Mouse (Mus musculus) heart, embryonic 15.5 days (tissue): Measurements from ENCODE around the gene Rtca. TPM values are rescaled to one million over a fixed set of nuclear protein-coding genes. Genes with fewer than 3 reads are reported as not detected.

Experiments
- ATAC-seq: fragments of 200-750 bp; cut with Nextera tagmentation; replicated peaks from 2 replicates; pipeline ENCODE4 v1.8.0; 2017; ENCODE audit warnings: low read depth, moderate TSS enrichment; ENCODE audit not compliant: insufficient number of reproducible peaks, insufficient read depth, low FRiP score
- H3K27ac ChIP-seq: fragments of 300-500 bp; sonication (generic); 2 replicates; pipeline ENCODE4 v1.5.1; 2015; ENCODE audit warnings: mild to moderate bottlenecking, inconsistent platforms
- H3K27me3 ChIP-seq: fragments of 300-500 bp; sonication (generic); 2 replicates; pipeline ENCODE4 v1.6.1; 2015; ENCODE audit warnings: inconsistent platforms
- H3K36me3 ChIP-seq: fragments of 300-500 bp; sonication (generic); 2 replicates; pipeline ENCODE4 v1.6.1; 2015; ENCODE audit warnings: mild to moderate bottlenecking, inconsistent platforms
- H3K4me1 ChIP-seq: fragments of 300-500 bp; sonication (generic); replicated peaks from 2 replicates; pipeline ENCODE4 v1.6.1; 2015; ENCODE audit warnings: inconsistent platforms
- H3K4me2 ChIP-seq: fragments of 300-500 bp; sonication (generic); 2 replicates; pipeline ENCODE4 v1.6.1; 2015; ENCODE audit warnings: inconsistent platforms, mild to moderate bottlenecking, moderate library complexity
- H3K4me3 ChIP-seq: fragments of 300-500 bp; sonication (generic); 2 replicates; pipeline ENCODE4 v1.5.1; 2015; ENCODE audit warnings: mild to moderate bottlenecking, inconsistent platforms
- H3K9ac ChIP-seq: fragments of 300-500 bp; sonication (generic); 2 replicates; pipeline ENCODE4 v1.6.1; 2015; ENCODE audit warnings: mild to moderate bottlenecking, inconsistent platforms
- H3K9me3 ChIP-seq: fragments of 300-500 bp; sonication (generic); replicated peaks from 2 replicates; pipeline ENCODE4 v1.6.1; 2016; ENCODE audit warnings: inconsistent platforms
- WGBS: fragments of 180-500 bp; shearing (Covaris S2); methylation state at CpG from one replicate; pipeline ENCODE4 v1.1.7; 2015; ENCODE audit warnings: mixed read lengths; 5-methylcytosine and 5-hydroxymethylcytosine counted together
- polyA plus RNA-seq: library from polyadenylated mRNA; unstranded; fragments of >200 nt; fragmentation: Nextera tagmentation; extraction: Ambion mirVana; gene quantifications from 2 replicates; pipeline ENCODE4 v1.2.1, GENCODE M21; 2015

The Rtca gene
- polyA plus RNA-seq, 1 experiment from 2014 or later: 44.1 TPM

DNA sequence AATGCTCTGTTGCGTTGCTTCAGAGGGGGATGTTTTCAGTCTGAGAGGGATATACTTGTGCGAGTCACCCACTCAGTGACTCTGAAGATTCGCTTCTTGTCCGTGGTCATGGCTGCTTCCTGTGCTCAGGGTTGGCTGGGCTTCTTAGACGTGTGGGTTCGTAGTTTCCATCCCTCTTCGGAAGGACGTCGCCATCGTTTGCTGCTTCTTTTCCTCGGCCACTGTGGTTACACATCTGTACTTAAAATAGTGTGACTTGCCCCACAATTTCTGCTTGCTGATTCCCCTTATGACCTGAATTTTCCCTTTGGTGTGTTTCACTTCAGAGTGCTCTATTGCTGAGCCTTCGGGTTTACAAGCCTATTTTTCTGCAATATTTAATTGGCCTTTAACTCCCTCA lies 42.3 kb downstream of the Rtca start:
- Histone ChIP-seq H3K27ac (no peak overlapping the region), H3K36me3 (no peaks in the 10 kb centered on the region), H3K4me1 (no peaks in the 10 kb centered on the region), H3K4me2 (no peak overlapping the region), H3K27me3 (no peaks in the 10 kb centered on the region), H3K9me3 (no peaks in the 10 kb centered on the region), H3K9ac (no peak overlapping the region), H3K4me3 (no peak overlapping the region)
- WGBS: 87% methylated on average over 12 of the region's 12 CpGs
- no peak for ATAC-seq

- Histone ChIP-seq H3K4me1 (no peaks in the 10 kb centered on the region), H3K4me2 (no peak overlapping the region), H3K4me3 (no peak overlapping the region), H3K27me3 (no peaks in the 10 kb centered on the region), H3K9me3 (no peaks in the 10 kb centered on the region), H3K9ac (no peak overlapping the region), H3K36me3 (no peaks in the 10 kb centered on the region), H3K27ac (no peak overlapping the region)
- ATAC-seq: no peak
- 54% methylated on average over 2 of the region's 2 CpGs for WGBS
Measured at GRCm38 (mm10) chr3:116464318-116464717, 43.7 kb downstream of the Rtca start.

DNA sequence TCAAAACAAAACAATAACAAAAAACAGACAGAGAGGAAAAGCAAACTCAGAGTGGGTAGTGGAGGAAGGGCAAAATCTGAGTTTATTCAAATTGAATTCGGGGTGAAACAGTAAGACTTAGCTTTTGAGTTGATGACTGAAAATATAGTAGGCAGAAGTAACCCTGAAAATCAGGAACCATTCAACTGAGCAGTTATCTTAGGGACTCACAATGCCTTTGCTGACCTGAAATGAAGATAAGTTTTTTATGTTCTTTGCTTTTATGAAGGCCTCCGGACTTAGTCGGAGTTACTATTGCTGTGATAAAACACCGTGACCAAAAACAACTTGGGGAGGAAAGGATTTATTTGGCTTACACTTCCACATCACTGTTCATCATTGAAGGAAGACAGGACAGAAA lies 47.0 kb downstream of the Rtca start:
- Histone ChIP-seq H3K4me3 (no peak overlapping the region), H3K4me1 (no peaks in the 10 kb centered on the region), H3K27ac (no peak overlapping the region), H3K9me3 (0 out of 2 replicates have a peak, but pooled peaks cover 6% of the 10 kb centered on the region), H3K27me3 (no peaks in the 10 kb centered on the region), H3K9ac (no peak overlapping the region), H3K36me3 (no peaks in the 10 kb centered on the region), H3K4me2 (no peak overlapping the region)
- no peak for ATAC-seq
- 76% methylated on average over 4 of the region's 4 CpGs for WGBS

- H3K27me3 ChIP-seq: no peaks in the 10 kb centered on the region
- no peaks in the 10 kb centered on the region for H3K4me1 ChIP-seq
- no peak overlapping the region for H3K4me3 ChIP-seq
- H3K27ac ChIP-seq: no peak overlapping the region
- no peak overlapping the region for H3K9ac ChIP-seq
- no peak overlapping the region for H3K4me2 ChIP-seq
- 0 out of 2 replicates have a peak, but pooled peaks cover 6% of the 10 kb centered on the region for H3K9me3 ChIP-seq
- H3K36me3 ChIP-seq: no peaks in the 10 kb centered on the region
- no peak for ATAC-seq
- 19% methylated on average over 1 of the region's 1 CpGs for WGBS
Measured at GRCm38 (mm10) chr3:116454529-116454928, 53.5 kb downstream of the Rtca start.

DNA sequence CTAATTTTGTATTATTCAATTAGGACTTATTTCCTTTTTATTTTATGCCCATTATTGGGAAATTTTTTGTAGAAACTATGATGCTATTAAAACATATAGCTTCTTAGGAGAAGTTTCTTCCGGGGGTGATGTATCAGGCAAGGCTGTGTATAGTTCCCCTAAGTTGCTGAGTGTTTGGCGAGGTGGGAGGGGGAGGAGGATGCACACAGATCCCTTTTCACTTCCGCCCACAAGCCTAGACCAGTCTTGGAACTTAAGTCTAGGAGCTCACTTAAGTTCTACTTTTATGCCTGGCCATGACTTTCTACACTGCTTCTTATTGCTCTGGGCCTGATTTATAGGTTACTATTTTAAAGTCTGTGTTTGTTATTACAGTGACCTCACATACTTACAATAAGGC lies 57.3 kb downstream of the Rtca start:
- Histone ChIP-seq H3K4me3 (no peak overlapping the region), H3K4me1 (no peaks in the 10 kb centered on the region), H3K27me3 (no peaks in the 10 kb centered on the region), H3K4me2 (no peak overlapping the region), H3K9ac (no peak overlapping the region), H3K9me3 (no peaks in the 10 kb centered on the region), H3K27ac (no peak overlapping the region), H3K36me3 (no peaks in the 10 kb centered on the region)
- WGBS: 72% methylated on average over 3 of the region's 3 CpGs
- no peak for ATAC-seq

GRCm38 (mm10) chr3:116444327-116444726 lies 63.7 kb downstream of the Rtca start:
- no peaks in the 10 kb centered on the region for H3K9me3 ChIP-seq
- ATAC-seq: no peak
- H3K9ac ChIP-seq: no peak overlapping the region
- no peaks in the 10 kb centered on the region for H3K27me3 ChIP-seq
- H3K4me3 ChIP-seq: no peak overlapping the region
- no peaks in the 10 kb centered on the region for H3K4me1 ChIP-seq
- H3K36me3 ChIP-seq: no peaks in the 10 kb centered on the region
- 82% methylated on average over 9 of the region's 9 CpGs for WGBS
- no peak overlapping the region for H3K4me2 ChIP-seq
- no peak overlapping the region for H3K27ac ChIP-seq

- WGBS: 69% methylated on average over 1 of the region's 1 CpGs
- Histone ChIP-seq H3K4me1 (no peaks in the 10 kb centered on the region), H3K36me3 (no peaks in the 10 kb centered on the region), H3K9ac (no peak overlapping the region), H3K27me3 (no peaks in the 10 kb centered on the region), H3K4me3 (no peak overlapping the region), H3K9me3 (no peaks in the 10 kb centered on the region), H3K4me2 (no peak overlapping the region), H3K27ac (no peak overlapping the region)
- no peak for ATAC-seq
Measured at GRCm38 (mm10) chr3:116442788-116443187, 65.2 kb downstream of the Rtca start.

DNA sequence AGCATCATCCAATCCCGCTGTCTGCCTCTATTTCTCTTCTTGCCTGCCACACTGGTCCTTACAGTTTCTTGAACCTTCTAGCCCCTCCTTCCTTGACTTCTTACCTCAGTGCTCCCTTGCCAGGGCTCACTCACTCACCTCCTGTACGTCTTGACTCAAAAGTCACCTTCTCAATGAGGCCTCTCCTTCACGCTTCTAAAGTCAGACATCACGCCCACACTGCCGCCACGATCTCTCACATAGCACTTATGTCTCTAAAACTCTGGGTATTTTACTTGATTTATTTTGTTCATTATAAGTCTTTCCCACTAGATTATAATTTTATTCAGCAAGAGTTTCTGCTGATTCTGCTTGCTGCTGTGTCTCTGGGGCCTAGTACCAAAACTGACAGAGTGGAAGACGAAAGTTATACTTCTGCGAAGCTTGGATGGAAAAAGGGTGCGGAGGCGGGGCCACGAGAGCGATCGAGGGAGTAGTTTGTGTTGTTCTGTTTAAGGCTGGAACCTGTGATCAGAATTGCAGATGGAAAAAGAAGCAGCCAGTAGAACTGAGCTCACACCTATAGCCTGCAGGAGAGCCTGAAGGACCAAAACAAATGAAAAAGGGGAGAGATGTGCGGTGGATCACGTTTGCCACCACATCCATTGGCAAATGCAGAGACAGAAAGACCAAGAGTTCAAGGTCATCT lies 66.3 kb downstream of the Rtca start:
- no peaks in the 10 kb centered on the region for H3K36me3 ChIP-seq
- H3K27me3 ChIP-seq: no peaks in the 10 kb centered on the region
- no peak overlapping the region for H3K9ac ChIP-seq
- H3K27ac ChIP-seq: no peak overlapping the region
- peaks cover 3% of the 10 kb centered on the region; the same call in 1 of the 2 replicates for H3K4me1 ChIP-seq
- no peak overlapping the region for H3K4me2 ChIP-seq
- 90% methylated on average over 15 of the region's 15 CpGs for WGBS
- H3K9me3 ChIP-seq: no peaks in the 10 kb centered on the region
- H3K4me3 ChIP-seq: no peak overlapping the region
- ATAC-seq: no peak

DNA sequence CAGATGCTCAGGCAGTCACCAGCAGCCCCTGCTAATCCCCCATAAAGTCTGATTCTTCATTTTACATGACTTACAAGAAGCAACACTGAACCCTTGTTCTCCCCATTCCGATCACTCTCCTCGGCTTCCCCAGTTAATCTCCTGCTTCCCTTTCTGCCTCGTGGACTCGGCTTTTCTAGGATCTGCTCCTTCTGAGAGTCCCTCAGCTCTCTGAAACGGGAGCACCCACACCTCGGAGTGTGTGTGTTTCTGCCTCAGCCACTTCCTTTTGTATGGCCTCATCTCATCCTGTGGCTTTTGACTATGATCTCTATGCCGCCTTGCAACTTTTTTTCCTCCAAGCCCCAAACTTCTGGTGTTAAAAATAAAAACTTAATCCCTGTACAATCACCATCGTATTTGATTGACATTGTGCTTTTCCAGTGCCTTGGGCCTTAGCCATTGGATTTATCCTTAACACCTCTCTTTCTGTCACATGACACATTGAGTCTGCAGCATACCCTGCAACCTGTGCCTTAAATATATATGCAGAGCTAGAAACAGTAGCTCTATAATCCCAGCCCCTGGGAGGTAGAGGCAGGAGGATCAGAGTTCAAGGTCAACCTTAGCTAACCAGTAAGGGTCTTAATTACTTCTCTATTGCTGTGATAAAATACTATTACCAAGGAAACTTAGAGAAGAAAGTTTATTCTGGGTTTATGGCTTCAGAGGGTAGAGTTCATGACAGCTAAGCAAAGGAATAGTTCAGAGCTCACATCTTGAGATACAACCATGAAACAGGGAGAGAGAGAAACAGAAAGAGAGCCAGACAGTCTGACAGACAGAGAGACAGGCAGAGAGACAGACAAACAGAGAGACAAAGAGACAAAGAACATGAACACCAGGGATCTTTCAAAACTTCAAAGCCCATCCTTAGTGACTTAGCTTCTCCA lies 67.7 kb downstream of the Rtca start:
- Histone ChIP-seq H3K4me3 (no peak overlapping the region), H3K9me3 (no peaks in the 10 kb centered on the region), H3K4me2 (no peak overlapping the region), H3K36me3 (no peaks in the 10 kb centered on the region), H3K4me1 (peaks cover 3% of the 10 kb centered on the region; the same call in 1 of the 2 replicates), H3K27ac (no peak overlapping the region), H3K27me3 (no peaks in the 10 kb centered on the region), H3K9ac (no peak overlapping the region)
- ATAC-seq: no peak
- 64% methylated on average over 8 of the region's 8 CpGs for WGBS
